Mouse (Mus musculus) urinary bladder, postnatal 36 days (tissue): ENCODE measurements around the gene Ankrd13b.

Experiments
- DNase-seq, 2 experiments: peaks; one replicate each; pipeline ENCODE4 v3.0.0; 2022; ENCODE audit warnings: low spot score in 2 of 2, mixed read lengths in 1 of 2

The Ankrd13b gene

DNA sequence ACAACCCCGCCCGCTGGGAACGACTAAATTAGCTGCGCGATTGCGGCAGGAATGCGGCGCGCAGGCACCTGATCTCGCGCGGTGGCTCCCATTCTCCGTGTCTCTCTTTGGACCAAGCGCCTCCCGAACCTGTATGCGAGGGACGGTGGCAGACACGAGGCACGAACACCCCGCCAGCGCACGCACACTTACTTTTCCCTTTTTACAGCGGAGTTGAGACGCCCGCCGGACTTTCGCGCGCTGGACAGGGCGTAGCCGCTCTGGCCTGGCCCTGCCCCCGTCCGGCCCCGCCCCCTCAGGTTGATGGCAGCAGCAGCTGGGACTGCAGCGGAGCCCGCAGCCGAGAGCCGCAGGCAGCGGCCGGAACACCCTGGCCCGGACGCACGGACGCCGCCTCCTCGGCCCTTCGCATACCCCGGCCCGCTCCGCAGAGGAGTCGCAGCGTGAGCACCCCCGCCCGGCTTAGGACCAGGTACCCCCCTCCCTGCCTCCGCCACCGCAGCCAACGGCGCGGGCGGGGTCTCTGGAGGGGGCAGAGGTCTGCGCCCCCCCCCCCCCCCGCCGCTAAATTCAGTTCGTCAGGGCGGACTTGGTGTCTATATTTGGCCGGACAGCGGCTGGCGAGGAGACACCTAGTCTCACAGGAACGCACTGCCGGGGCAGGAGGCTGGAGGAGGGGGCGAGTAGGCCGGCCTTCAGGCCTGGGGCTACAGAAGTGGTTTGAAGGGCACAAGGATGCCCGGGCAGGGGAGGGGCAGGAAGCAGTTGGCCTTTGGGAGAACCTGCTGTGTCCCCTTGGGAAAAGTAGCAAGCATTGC, 27.0 kb downstream of the Ankrd13b start, which contains the start of gene Coro6:
Gene Coro6, plus strand, starts transcription at position 129 of the 818 bp plus-strand sequence.
- peak; percentile 65 to 79 for DNase-seq

DNA sequence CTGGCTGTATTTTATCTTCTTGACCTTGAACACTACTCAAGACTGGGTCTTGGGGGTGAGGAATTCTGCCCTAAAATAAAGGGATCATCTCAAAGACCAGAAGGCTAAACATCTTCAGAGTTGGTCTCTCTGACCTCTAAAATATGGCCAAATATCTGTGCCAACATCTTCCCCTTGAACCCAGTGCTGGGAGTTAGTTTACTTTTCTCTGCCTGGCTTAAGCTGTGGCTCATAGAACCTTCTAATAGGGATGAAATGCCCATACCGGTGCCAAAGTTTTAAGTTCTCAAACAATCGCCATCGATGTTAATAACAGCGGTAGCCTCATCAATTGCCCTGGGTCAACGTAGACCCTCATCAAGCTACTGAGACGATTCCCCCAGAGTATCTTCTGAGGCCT, 27.6 kb downstream of the Ankrd13b start:
- DNase-seq = no peak

DNA sequence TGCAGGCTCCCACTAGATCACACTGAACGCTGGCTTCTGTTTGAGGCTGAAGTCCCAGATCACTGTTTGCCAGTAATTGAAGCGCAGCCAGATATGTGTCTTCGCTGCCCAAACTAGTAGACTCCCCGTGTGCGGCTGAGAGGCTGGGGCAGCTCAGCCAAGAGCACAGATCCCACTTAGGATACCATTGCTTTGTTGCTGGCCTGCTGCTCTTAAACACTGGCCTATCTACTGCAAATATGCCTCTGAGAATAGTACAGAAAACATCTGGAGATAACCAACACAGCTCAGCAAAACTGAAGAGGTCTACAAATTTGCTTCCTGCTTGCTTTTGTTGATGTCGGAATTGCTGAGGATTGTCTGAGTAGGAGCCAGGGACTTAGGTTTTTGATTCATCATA, 32.6 kb downstream of the Ankrd13b start:
- no peak for DNase-seq

DNA sequence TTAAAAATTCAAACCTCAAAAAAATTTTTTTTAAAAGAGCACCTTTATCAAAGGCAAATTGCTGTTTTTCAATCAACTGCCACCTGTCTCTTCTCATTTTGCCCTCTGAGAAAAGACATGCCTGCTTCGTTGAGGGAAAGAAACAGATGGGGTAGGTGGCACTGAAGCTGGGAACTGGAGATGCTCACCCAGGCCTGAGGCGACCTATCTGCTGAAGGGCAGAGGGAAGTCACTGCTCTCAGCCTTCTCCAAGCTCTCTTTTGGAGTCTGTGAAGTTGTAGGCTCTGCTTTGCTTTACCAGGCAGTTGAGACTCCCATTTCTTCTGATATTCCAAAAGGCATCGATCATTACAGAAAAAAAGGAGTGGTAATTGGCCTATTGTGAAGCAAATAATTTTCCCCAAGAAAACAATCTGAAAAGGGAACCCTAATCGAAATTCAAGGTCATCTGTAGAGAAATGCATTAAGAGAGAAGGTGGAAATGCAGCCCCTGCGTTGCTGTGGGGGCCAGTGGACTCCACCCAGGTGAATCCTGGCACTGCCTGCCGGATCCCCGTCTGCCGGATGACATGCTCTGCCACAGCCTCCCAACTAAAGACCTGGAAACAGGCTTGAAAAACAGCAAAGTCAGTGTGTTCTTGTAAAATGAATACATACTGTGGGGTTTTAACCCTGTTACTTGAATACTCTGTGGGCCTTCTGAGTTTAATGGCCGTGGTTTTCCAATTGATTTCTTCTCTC, 33.5 kb downstream of the Ankrd13b start:
- no peak for DNase-seq

DNA sequence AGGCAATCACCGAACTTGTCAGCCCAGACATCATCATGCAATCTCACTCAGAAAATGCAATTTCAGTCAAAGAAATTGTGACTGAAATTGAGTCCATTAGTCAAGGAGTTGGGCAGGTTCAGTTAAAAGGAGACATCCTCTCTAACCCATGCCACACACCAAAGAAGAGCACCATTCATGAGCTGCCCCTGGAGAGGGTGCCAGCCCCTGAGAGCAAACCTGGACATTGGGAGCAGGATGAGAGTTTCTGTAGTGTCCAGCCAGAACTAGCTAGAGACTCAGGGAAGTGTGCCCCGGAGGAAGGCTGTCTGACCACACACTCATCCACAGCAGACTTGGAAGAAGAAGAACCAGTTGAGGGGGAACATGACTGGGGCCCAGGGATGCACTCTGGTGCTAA, 36.1 kb downstream of the Ankrd13b start:
- DNase-seq = no peak

DNA sequence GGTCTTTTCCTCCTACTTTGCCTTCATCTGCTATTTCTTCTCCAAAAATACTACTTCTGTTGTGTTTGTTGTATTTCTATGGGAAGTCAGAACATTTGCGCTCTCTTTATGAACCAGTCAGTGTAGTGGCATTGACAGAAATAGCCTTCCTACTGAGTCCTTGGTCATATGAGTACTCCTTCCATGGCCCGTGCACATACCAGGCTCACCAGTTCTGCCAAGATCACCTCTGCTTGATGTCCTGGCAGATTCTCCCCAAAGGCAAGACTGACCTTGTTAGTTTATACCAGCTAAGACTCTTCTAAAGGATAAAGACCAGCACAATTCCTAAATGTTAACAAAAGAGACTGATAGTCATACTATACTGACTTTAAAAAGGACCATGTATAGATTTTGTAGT, 37.8 kb downstream of the Ankrd13b start:
- DNase-seq = no peak

DNA sequence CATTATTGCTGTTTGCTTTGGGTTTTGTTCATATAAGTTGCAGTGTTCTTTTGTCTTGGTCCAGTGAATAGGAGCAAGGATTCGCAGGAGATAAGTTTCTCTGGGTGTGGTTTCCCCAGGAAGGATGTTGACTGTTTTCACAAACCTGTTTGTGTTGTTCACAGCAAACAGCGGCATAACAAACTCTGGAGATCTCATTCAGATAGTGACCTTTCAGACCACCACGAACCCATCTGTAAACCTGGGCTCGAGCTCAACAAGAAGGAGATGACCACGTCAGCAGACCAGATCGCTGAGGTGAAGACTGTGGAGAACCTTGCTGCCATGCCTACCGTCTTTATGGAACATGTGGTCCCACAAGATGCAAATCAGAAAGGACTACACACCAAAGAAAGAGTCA, 40.3 kb downstream of the Ankrd13b start:
- no peak for DNase-seq

DNA sequence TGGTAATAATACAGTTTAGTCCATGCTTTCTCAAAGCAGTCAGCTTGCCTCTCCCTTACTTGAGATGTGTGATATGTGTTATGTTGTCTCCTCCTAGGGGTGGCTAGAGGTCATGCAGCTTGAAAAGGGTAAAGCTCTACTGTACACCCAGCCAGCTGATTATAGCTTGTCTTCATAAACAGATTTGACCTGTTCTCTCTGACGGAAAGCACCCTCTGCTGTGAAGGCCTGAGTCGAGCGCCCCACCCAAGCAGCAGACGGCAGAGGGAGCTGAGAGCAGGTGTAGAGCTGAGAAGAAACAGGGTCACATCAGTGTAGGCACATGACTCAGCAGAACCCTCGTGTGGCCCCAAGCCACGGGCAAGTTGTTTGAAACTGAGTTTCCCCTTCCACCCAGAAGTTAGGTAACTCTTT, 42.8 kb downstream of the Ankrd13b start:
- peak; percentile 50 to 70 for DNase-seq

DNA sequence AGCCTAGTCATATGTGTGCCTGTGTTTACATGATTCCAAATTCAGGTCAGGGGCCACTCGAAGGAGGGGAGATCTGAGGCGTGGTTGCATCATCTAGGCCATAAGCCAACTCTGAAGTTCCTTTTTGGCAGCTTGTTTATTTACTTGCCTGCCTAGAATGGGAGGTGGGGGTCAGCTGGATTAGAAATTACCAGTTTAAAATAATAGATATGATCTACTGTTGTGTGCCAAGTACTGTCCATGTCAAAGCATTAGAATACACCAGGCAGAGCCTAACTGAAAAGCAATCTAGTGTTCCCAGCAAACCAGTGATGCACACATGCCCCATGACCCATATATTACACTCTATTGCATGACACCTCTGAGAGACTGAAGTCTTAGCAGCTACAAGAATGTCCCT, 44.5 kb downstream of the Ankrd13b start:
- peak in 1 of 2 experiments; percentile 72 for DNase-seq

DNA sequence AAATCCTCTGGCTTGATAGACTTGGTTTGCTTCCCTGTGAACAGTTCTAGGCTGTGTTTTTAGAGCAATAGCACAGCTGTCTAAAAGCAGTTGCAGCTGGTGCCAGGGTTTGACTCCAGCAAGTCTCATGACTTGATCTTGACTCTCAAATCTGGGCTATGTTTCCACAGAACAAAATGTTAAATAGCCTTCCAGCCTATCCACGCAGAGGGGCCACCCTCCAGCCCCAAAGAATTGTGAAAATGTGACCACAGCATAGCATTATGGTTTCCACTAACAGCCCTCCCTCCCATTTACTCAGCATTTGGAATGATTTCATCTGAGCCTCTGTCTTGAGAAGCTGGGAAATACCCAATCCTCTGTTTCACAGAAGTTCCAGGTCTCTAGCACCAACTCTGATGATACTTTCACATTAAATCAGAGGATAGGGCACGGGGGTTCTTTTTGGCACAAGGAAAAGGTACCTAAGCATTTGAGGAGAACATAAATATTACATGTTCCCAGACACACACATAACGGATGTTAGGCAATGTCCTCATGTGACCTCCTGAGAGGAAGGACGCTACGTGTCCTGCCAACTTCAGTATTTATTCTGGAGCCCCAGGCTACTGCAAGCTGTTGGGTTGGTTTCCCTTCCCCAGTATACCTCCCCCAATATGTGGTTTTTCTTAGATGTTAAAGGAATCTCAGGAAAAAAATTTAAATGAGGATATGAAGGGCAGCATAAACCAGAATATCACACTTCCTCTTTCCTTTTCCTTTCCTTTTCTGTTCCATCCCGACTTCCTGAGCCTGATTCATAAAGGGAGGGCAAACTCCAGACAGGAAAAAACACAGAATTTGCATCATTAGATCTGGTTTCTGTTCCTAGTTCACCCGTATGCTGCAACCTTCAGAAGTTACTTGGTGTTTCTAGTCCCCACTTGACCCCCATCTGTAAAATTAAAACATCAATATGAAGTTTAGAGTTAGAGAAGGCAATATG, 47.0 kb downstream of the Ankrd13b start:
- DNase-seq = peak in 1 of 2 experiments; percentile 71

DNA sequence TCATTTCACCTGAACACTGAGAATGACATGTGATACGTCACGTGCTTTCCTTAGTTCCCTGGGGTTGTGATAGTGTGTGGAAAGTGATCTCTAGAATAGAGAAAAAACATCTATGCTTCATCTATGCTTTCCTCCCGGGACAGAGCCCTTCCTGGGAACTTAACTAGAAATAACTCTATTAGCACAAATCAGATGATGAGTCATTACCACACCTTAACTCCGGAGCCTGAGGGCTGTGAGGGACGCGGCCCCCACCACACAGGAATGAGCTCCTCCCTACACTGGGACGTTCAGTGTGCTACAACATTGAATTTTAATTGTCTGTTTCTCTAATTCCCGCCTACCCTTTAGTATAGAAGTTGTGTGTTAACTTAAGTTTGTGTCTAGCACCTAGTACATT, 48.5 kb downstream of the Ankrd13b start:
- DNase-seq = no peak

DNA sequence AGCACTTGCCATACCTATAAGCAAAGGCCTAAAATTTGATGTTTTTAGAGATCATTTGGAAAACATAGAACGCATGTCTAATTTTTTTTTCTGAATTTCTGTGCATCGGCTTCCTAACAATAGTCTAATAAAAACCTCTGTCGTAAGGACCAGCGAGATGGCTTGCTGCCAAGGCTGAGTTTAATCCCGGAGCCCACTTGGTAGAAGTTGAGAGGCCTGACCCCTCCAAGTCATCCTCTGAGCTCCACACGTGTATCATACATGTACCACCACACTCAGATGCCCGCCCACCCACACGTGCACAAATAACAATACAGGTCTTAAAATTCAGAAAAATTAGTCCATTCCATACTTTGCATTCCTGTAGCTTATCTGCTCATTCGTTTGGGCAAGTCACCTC, 49.4 kb downstream of the Ankrd13b start:
- no peak for DNase-seq

DNA sequence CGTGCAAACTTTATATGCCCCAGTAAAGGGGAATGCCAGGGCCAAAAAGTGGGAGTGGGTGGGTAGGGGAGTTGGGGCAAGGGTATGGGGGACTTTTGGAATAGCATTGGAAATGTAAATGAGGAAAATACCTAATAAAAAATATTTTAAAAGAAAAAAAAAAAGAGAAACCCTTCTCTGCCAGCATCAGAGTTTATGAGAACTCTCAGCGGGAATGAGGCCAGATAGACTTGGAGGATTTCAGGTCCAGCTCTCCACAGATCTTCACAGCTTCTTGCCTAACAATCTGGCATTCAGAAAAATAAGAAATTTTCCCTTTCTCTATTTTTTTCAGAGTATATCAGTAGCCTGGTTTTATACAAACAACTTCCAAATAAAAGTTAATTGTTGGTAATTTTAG, 52.5 kb downstream of the Ankrd13b start:
- DNase-seq = no peak

DNA sequence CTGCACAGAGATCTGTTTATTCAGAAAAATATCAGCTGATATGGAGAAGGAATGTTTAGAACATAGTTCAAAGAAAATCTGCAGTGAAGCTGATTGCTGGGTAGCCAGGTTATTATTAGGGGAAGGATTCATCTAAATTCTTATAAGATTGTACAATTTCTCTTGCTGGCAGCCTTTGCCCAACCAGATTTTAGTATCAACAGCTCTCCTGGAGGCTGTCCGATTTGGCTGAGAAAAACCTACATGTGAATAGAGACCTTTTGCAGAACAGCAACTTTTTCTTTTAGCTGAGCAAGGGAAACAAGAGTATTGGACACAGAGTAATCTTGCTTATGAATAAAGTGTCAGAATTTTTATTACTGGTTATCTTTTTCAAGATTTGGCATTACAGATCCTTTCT, 61.0 kb downstream of the Ankrd13b start:
- peak in 1 of 2 experiments; percentile 40 for DNase-seq

DNA sequence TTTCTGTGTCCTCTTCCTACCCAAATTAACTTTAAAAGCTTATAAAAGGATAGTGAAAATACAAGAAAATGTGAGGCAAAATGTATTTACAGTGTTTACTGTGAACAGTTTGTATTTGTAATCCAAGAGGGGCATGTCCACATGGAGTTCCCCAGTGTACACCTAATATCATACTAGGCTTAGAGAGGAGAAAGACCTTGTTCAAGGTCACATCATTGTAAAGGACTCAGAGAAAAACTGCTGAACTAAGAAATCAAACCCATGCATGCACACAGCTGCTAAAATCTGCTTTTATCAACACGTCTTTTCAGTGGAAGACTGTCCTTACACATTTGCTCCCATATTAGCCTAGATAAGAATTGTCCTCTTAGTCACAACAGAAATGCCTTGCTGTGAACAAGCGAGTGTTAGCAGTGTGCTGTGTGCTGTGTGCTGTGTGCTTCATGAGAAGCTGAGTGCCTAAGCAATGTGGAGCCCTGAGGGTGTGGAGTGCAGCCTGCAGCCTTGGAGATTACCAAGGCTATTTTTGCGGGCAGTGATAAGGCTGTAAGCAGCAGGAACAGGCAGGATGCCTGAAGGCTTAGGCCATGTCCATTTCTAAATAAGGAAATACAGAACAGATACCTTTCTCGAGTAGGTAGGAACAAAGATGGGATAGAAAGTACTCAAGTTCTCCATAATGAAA, 66.2 kb downstream of the Ankrd13b start:
- no peak for DNase-seq
